Mouse (Mus musculus) activated CD4-positive, CD25-positive, alpha-beta regulatory T cell, adult 4 months (primary cell): Measurements from ENCODE around the gene Zkscan17. TPM values are rescaled to one million over a fixed set of nuclear protein-coding genes. Genes with fewer than 3 reads are reported as not detected.

ENCODE experiments used
- ATAC-seq: one replicate; pipeline ENCODE4 v1.8.0; 2017
- polyA plus RNA-seq, 2 experiments: library from polyadenylated mRNA; unstranded; fragments of 100-300 nt; shearing (Covaris generic); gene quantifications; one replicate each; pipeline ENCODE4 v1.2.1; 2017

Gene Zkscan17
- polyA plus RNA-seq, 2 experiments from 2014 or later: 7.9 to 11.4 TPM

- ATAC-seq: no peak
Observed at GRCm38 (mm10) chr11:59517441-59517840, 9.1 kb downstream of the Zkscan17 start.

- no peak for ATAC-seq
Observed at GRCm38 (mm10) chr11:59514789-59515188, 11.8 kb downstream of the Zkscan17 start.

- ATAC-seq: no peak
Observed at GRCm38 (mm10) chr11:59514381-59514780, 12.2 kb downstream of the Zkscan17 start.

- ATAC-seq: no peak
Observed at GRCm38 (mm10) chr11:59513556-59513955, 13.0 kb downstream of the Zkscan17 start.

GRCm38 (mm10) chr11:59512733-59513132, 13.8 kb downstream of the Zkscan17 start:
- no peak for ATAC-seq

GRCm38 (mm10) chr11:59511558-59511957, 15.0 kb downstream of the Zkscan17 start:
- no peak for ATAC-seq

GRCm38 (mm10) chr11:59506713-59507074, 19.9 kb downstream of the Zkscan17 start:
- ATAC-seq: no peak

- ATAC-seq: peak; percentile 80
Observed at GRCm38 (mm10) chr11:59505839-59506712, 20.5 kb downstream of the Zkscan17 start.

GRCm38 (mm10) chr11:59505351-59505838, 21.2 kb downstream of the Zkscan17 start:
- peak; percentile 60 for ATAC-seq

GRCm38 (mm10) chr11:59501978-59502700, 24.4 kb downstream of the Zkscan17 start:
- ATAC-seq: no peak

GRCm38 (mm10) chr11:59497747-59498146, 28.8 kb downstream of the Zkscan17 start:
- no peak for ATAC-seq

- no peak for ATAC-seq
Observed at GRCm38 (mm10) chr11:59496672-59497310, 29.8 kb downstream of the Zkscan17 start.

GRCm38 (mm10) chr11:59486222-59486621, 40.3 kb downstream of the Zkscan17 start:
- no peak for ATAC-seq

GRCm38 (mm10) chr11:59485641-59486040, 40.9 kb downstream of the Zkscan17 start:
- no peak for ATAC-seq

- no peak for ATAC-seq
Observed at GRCm38 (mm10) chr11:59483212-59483611, 43.3 kb downstream of the Zkscan17 start.

- ATAC-seq: no peak
Observed at GRCm38 (mm10) chr11:59477240-59477639, 49.3 kb downstream of the Zkscan17 start.

- peak; percentile 96 for ATAC-seq
Observed at GRCm38 (mm10) chr11:59472326-59472677, 54.2 kb downstream of the Zkscan17 start, which contains the start of gene Zfp867. TSS of gene Zfp867 (minus strand) at chr11:59472474.

GRCm38 (mm10) chr11:59471413-59472325, 54.9 kb downstream of the Zkscan17 start:
- no peak for ATAC-seq

- ATAC-seq: no peak
Observed at GRCm38 (mm10) chr11:59460459-59460858, 66.1 kb downstream of the Zkscan17 start.

GRCm38 (mm10) chr11:59458973-59459372, 67.6 kb downstream of the Zkscan17 start:
- no peak for ATAC-seq

- ATAC-seq: no peak
Observed at GRCm38 (mm10) chr11:59456891-59457290, 69.7 kb downstream of the Zkscan17 start.

- no peak for ATAC-seq
Observed at GRCm38 (mm10) chr11:59456346-59456745, 70.2 kb downstream of the Zkscan17 start.
